Comparison of ENCODE assay signal across 9 mouse cellular contexts in the genomic region with DNA sequence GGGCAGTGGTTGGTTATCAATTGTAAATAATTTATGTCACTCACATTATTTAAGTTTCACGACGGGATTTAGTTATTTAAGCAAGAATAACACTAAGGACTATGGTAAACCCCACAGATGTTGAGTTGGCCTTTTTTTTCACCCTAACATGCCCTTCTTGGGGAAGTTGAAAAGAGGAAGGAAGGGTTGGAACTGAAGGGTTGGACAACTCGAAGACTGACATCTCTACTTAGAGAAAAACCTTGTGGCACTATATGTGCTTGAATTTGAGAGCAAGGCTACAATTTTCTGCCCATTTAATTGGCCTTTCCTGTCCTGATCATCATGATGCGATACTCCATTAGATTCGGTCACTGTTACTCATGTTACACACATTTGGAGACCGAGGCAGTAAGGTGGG. TPM values are rescaled to one million over a fixed set of nuclear protein-coding genes. Genes with fewer than 3 reads are reported as not detected.
DNase-seq lines count a peak whose midpoint lies in the region; ATAC-seq and TF ChIP-seq lines count a peak whose summit lies in the region.
"Had no signal": no experiment of that assay in that cellular context is flagged by ENCODE, and none has a peak within 500 bp of the region (broad histone marks: within the 10 kb centered on the region; RNA-seq: fewer than 3 reads in every experiment).

No protein-coding gene starts in this region.

- no peak for DNase-seq in heart, adult 2 months
- no peak for DNase-seq in embryonic facial prominence, embryonic 11.5 days (ENCODE audit: low spot score)
- no peak for DNase-seq in hindbrain, postnatal 0 days (ENCODE audit: low spot score)
- DNase-seq in midbrain, embryonic 14.5 days, result no peak
- no peak for DNase-seq in right cerebral cortex, postnatal 10 days (ENCODE audit: low spot score in 2 of 2)
- no peak for DNase-seq in frontal cortex, postnatal 10 days (ENCODE audit: low spot score in 2 of 2)
- DNase-seq in adrenal gland, postnatal 25 days, result no peak

- ATAC-seq in heart, embryonic 15.5 days (replicated peaks; ENCODE audit: insufficient number of reproducible peaks, insufficient read depth, low FRiP score, low read depth), result no peak
- no peak for ATAC-seq in embryonic facial prominence, embryonic 11.5 days (replicated peaks; ENCODE audit: insufficient number of reproducible peaks, low FRiP score, low TSS enrichment, low read depth)
- ATAC-seq in hindbrain, postnatal 0 days, result no peak
- no peak for ATAC-seq in midbrain, embryonic 14.5 days (ENCODE audit: low FRiP score, low TSS enrichment)

- no peak for TF ChIP-seq EP300 in heart, adult 2 months (IDR thresholded peaks at IDR 0.05; ENCODE audit: insufficient read depth, low read depth, low read length)

- H3K79me2 ChIP-seq in heart, adult 2 months (replicated peaks; ENCODE audit: control insufficient read depth, insufficient read depth, low read length), result no peaks in the 10 kb centered on the region

- no peak for TF ChIP-seq CTCF in heart, adult 2 months (IDR thresholded peaks at IDR 0.05)
- TF ChIP-seq CTCF in hindbrain, postnatal 0 days (IDR thresholded peaks at IDR 0.05; ENCODE audit: low read depth), result no peak

- WGBS in heart, embryonic 15.5 days, result 78% methylated on average over 6 of the region's 6 CpGs
- 82% methylated on average over 6 of the region's 6 CpGs for WGBS in heart, adult 2 months
- 83% methylated on average over 6 of the region's 6 CpGs for WGBS in embryonic facial prominence, embryonic 11.5 days
- WGBS in hindbrain, postnatal 0 days, result 88% methylated on average over 6 of the region's 6 CpGs
- WGBS in midbrain, embryonic 14.5 days, result 89% methylated on average over 6 of the region's 6 CpGs

- no peaks in the 10 kb centered on the region for H3K27me3 ChIP-seq in heart, embryonic 15.5 days
- no peaks in the 10 kb centered on the region for H3K27me3 ChIP-seq in heart, adult 2 months (ENCODE audit: control insufficient read depth, insufficient read depth, low read length)
- H3K27me3 ChIP-seq in embryonic facial prominence, embryonic 11.5 days (ENCODE audit: control insufficient read depth, insufficient read depth, low read length), result no peaks in the 10 kb centered on the region
- H3K27me3 ChIP-seq in hindbrain, postnatal 0 days (ENCODE audit: insufficient read depth, low read length), result no peaks in the 10 kb centered on the region
- no peaks in the 10 kb centered on the region for H3K27me3 ChIP-seq in midbrain, embryonic 14.5 days (ENCODE audit: control insufficient read depth, insufficient read depth, low read length)
- H3K27me3 ChIP-seq: CH12.LX had no signal

- intact Hi-C loops in heart, adult 2 months (cut with DNase I), result no loop called here

- no peaks in the 10 kb centered on the region for H3K9me3 ChIP-seq in heart, embryonic 15.5 days (replicated peaks)
- H3K9me3 ChIP-seq in embryonic facial prominence, embryonic 11.5 days (replicated peaks; ENCODE audit: control insufficient read depth, low read length), result no peaks in the 10 kb centered on the region
- no peaks in the 10 kb centered on the region for H3K9me3 ChIP-seq in hindbrain, postnatal 0 days (ENCODE audit: low read length)
- H3K9me3 ChIP-seq in midbrain, embryonic 14.5 days (ENCODE audit: control insufficient read depth, low read length), result no peaks in the 10 kb centered on the region

- no peak for TF ChIP-seq POLR2A in heart, adult 2 months (IDR thresholded peaks at IDR 0.05; ENCODE audit: insufficient read depth, low read depth, low read length)

- H3K4me2 ChIP-seq in heart, embryonic 15.5 days, result peak overlapping the region; percentile 95
- no peak overlapping the region; the same call in 1 of the 2 replicates for H3K4me2 ChIP-seq in embryonic facial prominence, embryonic 11.5 days (ENCODE audit: low read depth, low read length)
- peak overlapping the region; percentile 69 for H3K4me2 ChIP-seq in hindbrain, postnatal 0 days (ENCODE audit: low read depth, low read length)
- peak overlapping the region; percentile 77 for H3K4me2 ChIP-seq in midbrain, embryonic 14.5 days (ENCODE audit: low read length)

- no peak overlapping the region for H3K27ac ChIP-seq in heart, embryonic 15.5 days
- no peak overlapping the region; the same call in 1 of the 2 replicates for H3K27ac ChIP-seq in heart, adult 2 months
- no peak overlapping the region for H3K27ac ChIP-seq in embryonic facial prominence, embryonic 11.5 days (replicated peaks; ENCODE audit: low read depth, low read length)
- no peak overlapping the region for H3K27ac ChIP-seq in hindbrain, postnatal 0 days
- peak overlapping the region; percentile 83; the same call in 1 of the 2 replicates for H3K27ac ChIP-seq in midbrain, embryonic 14.5 days (replicated peaks; ENCODE audit: low read depth, low read length)

- H3K36me3 ChIP-seq in heart, embryonic 15.5 days, result no peaks in the 10 kb centered on the region
- no peaks in the 10 kb centered on the region for H3K36me3 ChIP-seq in heart, adult 2 months (ENCODE audit: control insufficient read depth, insufficient read depth, low read length)
- no peaks in the 10 kb centered on the region for H3K36me3 ChIP-seq in embryonic facial prominence, embryonic 11.5 days (replicated peaks; ENCODE audit: control insufficient read depth, insufficient read depth, low read depth, low read length)
- no peaks in the 10 kb centered on the region for H3K36me3 ChIP-seq in hindbrain, postnatal 0 days (ENCODE audit: insufficient read depth, low read length)
- no peaks in the 10 kb centered on the region for H3K36me3 ChIP-seq in midbrain, embryonic 14.5 days (ENCODE audit: control insufficient read depth, insufficient read depth, low read length)

- peak overlapping the region; percentile 94 for H3K4me3 ChIP-seq in heart, embryonic 15.5 days
- no peak overlapping the region for H3K4me3 ChIP-seq in heart, adult 2 months
- peak overlapping the region; percentile 55; the same call in 1 of the 2 replicates for H3K4me3 ChIP-seq in embryonic facial prominence, embryonic 11.5 days (ENCODE audit: low read depth, low read length)
- peak overlapping the region; percentile 72 for H3K4me3 ChIP-seq in hindbrain, postnatal 0 days (ENCODE audit: low read length)
- peak overlapping the region; percentile 68; the same call in 1 of the 2 replicates for H3K4me3 ChIP-seq in midbrain, embryonic 14.5 days (replicated peaks; ENCODE audit: low read depth, low read length)

- peaks cover 9% of the 10 kb centered on the region for H3K4me1 ChIP-seq in heart, embryonic 15.5 days (replicated peaks)
- H3K4me1 ChIP-seq in heart, adult 2 months (ENCODE audit: control insufficient read depth, insufficient read depth, low read length), result no peaks in the 10 kb centered on the region
- no peaks in the 10 kb centered on the region for H3K4me1 ChIP-seq in embryonic facial prominence, embryonic 11.5 days (ENCODE audit: control insufficient read depth, insufficient read depth, low read length)
- no peaks in the 10 kb centered on the region for H3K4me1 ChIP-seq in hindbrain, postnatal 0 days (ENCODE audit: insufficient read depth, low read length)
- peaks cover 7% of the 10 kb centered on the region; the same call in 1 of the 2 replicates for H3K4me1 ChIP-seq in midbrain, embryonic 14.5 days (ENCODE audit: control insufficient read depth, insufficient read depth, low read length)

- H3K9ac ChIP-seq in heart, embryonic 15.5 days, result no peak overlapping the region
- H3K9ac ChIP-seq in heart, adult 2 months (ENCODE audit: low read depth, low read length), result no peak overlapping the region
- no peak overlapping the region for H3K9ac ChIP-seq in embryonic facial prominence, embryonic 11.5 days (replicated peaks; ENCODE audit: low read length)
- peak overlapping the region; percentile 81; the same call in 1 of the 2 replicates for H3K9ac ChIP-seq in hindbrain, postnatal 0 days (replicated peaks; ENCODE audit: low read length)
- H3K9ac ChIP-seq in midbrain, embryonic 14.5 days (replicated peaks; ENCODE audit: low read length), result no peak overlapping the region

RNA-seq across cellular contexts. Expression of gene Slc16a7, which starts 0.7 kb away (rescaled TPM):
- polyA plus RNA-seq in heart, embryonic 15.5 days (2015; fragmentation: Nextera tagmentation; extraction: Ambion mirVana), result 3.8 and 4.8 TPM in 2 replicates
- total RNA-seq in heart, adult 2 months (2021), result 10 to 100 TPM; 13.3 to 14.4 TPM
- polyA plus RNA-seq in heart, adult 2 months (2012; rRNA removed), result 7.9 and 10.9 TPM in 2 replicates
- 2.9 and 3.9 TPM in 2 replicates for polyA plus RNA-seq in embryonic facial prominence, embryonic 11.5 days (2014; fragmentation: Nextera tagmentation; extraction: Ambion mirVana)
- total RNA-seq in hindbrain, postnatal 0 days (2014; rRNA removed), result 13.1 and 90.8 TPM in 2 replicates
- 6.8 and 7.6 TPM in 2 replicates for polyA plus RNA-seq in hindbrain, postnatal 0 days (2015; fragmentation: Nextera tagmentation; extraction: Ambion mirVana)
- 8.9 and 10.4 TPM in 2 replicates for polyA plus RNA-seq in midbrain, embryonic 14.5 days (2014; fragmentation: Nextera tagmentation; extraction: Ambion mirVana)
- total RNA-seq in adrenal gland, postnatal 25 days (2021), result 14.0 and 14.7 TPM in 2 replicates
- total RNA-seq: CH12.LX had no signal
